Mouse (Mus musculus) lung, embryonic 14.5 days (tissue): Measurements from ENCODE around the gene Plekhh2. TPM values are rescaled to one million over a fixed set of nuclear protein-coding genes. Genes with fewer than 3 reads are reported as not detected.

Experiments used
- ATAC-seq: fragments of 200-750 bp; cut with Nextera tagmentation; 2 replicates; pipeline ENCODE4 v1.8.0; 2017; ENCODE audit warnings: mild to moderate bottlenecking, moderate TSS enrichment, moderate library complexity; ENCODE audit not compliant: insufficient read depth
- DNase-seq: peaks from one replicate; pipeline ENCODE4 v3.0.0-alpha.2; 2015
- H3K27ac ChIP-seq: fragments of 300-500 bp; sonication (generic); 2 replicates; pipeline ENCODE4 v1.5.1; 2014; ENCODE audit warnings: low read depth, mild to moderate bottlenecking, moderate library complexity
- H3K27me3 ChIP-seq: fragments of 300-500 bp; sonication (generic); 2 replicates; pipeline ENCODE4 v1.6.1; 2014; ENCODE audit warnings: low read length, control low read depth; ENCODE audit not compliant: insufficient read depth
- H3K36me3 ChIP-seq: fragments of 300-500 bp; sonication (generic); 2 replicates; pipeline ENCODE4 v1.6.1; 2014; ENCODE audit warnings: control low read depth; ENCODE audit not compliant: insufficient read depth
- H3K4me1 ChIP-seq: fragments of 300-500 bp; sonication (generic); 2 replicates; pipeline ENCODE4 v1.6.1; 2014; ENCODE audit warnings: antibody characterized with exemption, control low read depth; ENCODE audit not compliant: insufficient read depth
- H3K4me2 ChIP-seq: fragments of 300-500 bp; sonication (generic); 2 replicates; pipeline ENCODE4 v1.6.1; 2014; ENCODE audit warnings: mild to moderate bottlenecking
- H3K4me3 ChIP-seq: fragments of 300-500 bp; sonication (generic); 2 replicates; pipeline ENCODE4 v1.5.1; 2014; ENCODE audit warnings: low read depth, low read length
- H3K9ac ChIP-seq: fragments of 300-500 bp; sonication (generic); 2 replicates; pipeline ENCODE4 v1.6.1; 2014
- H3K9me3 ChIP-seq: fragments of 300-500 bp; sonication (generic); 2 replicates; pipeline ENCODE4 v1.6.1; 2016; ENCODE audit warnings: low read depth, low read length, control low read depth
- CTCF ChIP-seq: IDR thresholded peaks from 2 replicates; pipeline ENCODE4 v1.5.1; 2016; ENCODE audit warnings: antibody characterized with exemption, low read depth
- WGBS: fragments of 180-500 bp; shearing (Covaris S2); extraction: QIAGEN DNeasy Blood & Tissue Kit; methylation state at CpG from one replicate; pipeline ENCODE4 v1.1.7; 2014; 5-methylcytosine and 5-hydroxymethylcytosine counted together
- polyA plus RNA-seq: library from polyadenylated mRNA; unstranded; fragments of >200 nt; fragmentation: Nextera tagmentation; extraction: Ambion mirVana; gene quantifications from 2 replicates; pipeline ENCODE4 v1.2.1, GENCODE M21; 2014

The Plekhh2 gene
- polyA plus RNA-seq, 1 experiment from 2014 or later: 11.1 TPM

DNA sequence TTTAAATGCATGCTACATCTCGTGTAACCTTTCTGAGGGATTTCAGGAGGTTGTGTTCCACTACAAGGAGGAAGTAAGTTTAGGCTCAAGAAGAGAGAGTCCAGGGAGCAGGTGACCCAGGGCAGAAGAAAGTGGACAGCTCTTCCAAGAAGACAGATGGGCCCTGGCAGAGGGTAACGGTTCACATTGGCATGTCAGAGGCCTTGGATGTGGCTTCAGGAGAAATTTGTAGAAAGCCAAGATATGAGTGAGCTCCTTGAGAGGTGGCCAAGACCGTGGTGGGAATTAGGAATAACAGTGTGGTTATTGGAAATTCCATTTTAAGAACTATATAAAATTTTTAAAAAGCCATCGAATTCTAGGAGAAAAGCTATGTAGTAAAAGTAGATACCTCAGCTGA lies 22.1 kb downstream of the Plekhh2 start:
- 59% methylated on average over 4 of the region's 4 CpGs for WGBS
- no peaks in the 10 kb centered on the region for H3K36me3 ChIP-seq
- no peaks in the 10 kb centered on the region for H3K9me3 ChIP-seq
- no peak for TF ChIP-seq CTCF
- peaks cover 29% of the 10 kb centered on the region for H3K4me1 ChIP-seq
- DNase-seq (no peak), ATAC-seq (no peak)
- no peak overlapping the region for H3K4me3 ChIP-seq
- peak overlapping the region; percentile 19; the same call in 1 of the 2 replicates for H3K27ac ChIP-seq
- H3K27me3 ChIP-seq: no peaks in the 10 kb centered on the region
- no peak overlapping the region for H3K4me2 ChIP-seq
- no peak overlapping the region for H3K9ac ChIP-seq

DNA sequence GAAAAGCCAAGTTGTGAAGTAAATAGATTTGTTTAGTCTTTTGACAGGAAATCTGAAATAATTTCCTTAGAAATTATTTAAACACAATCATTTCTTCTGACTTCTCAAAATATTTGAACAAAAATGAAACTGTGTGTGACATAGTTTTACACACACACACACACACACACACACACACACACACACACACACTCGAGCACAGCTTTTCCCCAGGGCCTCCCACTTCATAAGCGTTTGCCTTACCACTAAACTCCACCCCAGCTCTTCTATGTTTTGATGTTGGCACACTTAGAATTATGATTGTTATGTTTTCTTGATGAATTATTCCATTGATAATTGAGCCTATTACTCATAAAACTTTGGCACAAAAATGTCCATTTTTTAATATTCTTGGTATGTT lies 22.9 kb downstream of the Plekhh2 start:
- Histone ChIP-seq H3K27me3 (no peaks in the 10 kb centered on the region), H3K9me3 (no peaks in the 10 kb centered on the region), H3K4me2 (no peak overlapping the region), H3K9ac (no peak overlapping the region), H3K36me3 (no peaks in the 10 kb centered on the region), H3K27ac (no peak overlapping the region), H3K4me1 (peaks cover 29% of the 10 kb centered on the region), H3K4me3 (no peak overlapping the region)
- ATAC-seq: no peak
- 43% methylated on average over 2 of the region's 2 CpGs for WGBS
- DNase-seq: no peak
- TF ChIP-seq CTCF: no peak

GRCm38 (mm10) chr17:84535226-84535625 lies 23.5 kb downstream of the Plekhh2 start:
- WGBS: 81% methylated on average over 4 of the region's 4 CpGs
- Histone ChIP-seq H3K4me1 (peaks cover 28% of the 10 kb centered on the region), H3K9ac (no peak overlapping the region), H3K36me3 (no peaks in the 10 kb centered on the region), H3K4me3 (no peak overlapping the region), H3K27me3 (no peaks in the 10 kb centered on the region), H3K9me3 (no peaks in the 10 kb centered on the region), H3K4me2 (no peak overlapping the region), H3K27ac (no peak overlapping the region)
- ATAC-seq: no peak
- no peak for DNase-seq
- no peak for TF ChIP-seq CTCF

GRCm38 (mm10) chr17:84537301-84537700 lies 25.6 kb downstream of the Plekhh2 start:
- TF ChIP-seq CTCF: no peak
- ATAC-seq (no peak), DNase-seq (no peak)
- Histone ChIP-seq H3K9ac (no peak overlapping the region), H3K9me3 (no peaks in the 10 kb centered on the region), H3K36me3 (no peaks in the 10 kb centered on the region), H3K4me1 (peaks cover 15% of the 10 kb centered on the region), H3K27me3 (no peaks in the 10 kb centered on the region), H3K27ac (no peak overlapping the region), H3K4me3 (no peak overlapping the region), H3K4me2 (no peak overlapping the region)
- WGBS: 74% methylated on average over 6 of the region's 6 CpGs

DNA sequence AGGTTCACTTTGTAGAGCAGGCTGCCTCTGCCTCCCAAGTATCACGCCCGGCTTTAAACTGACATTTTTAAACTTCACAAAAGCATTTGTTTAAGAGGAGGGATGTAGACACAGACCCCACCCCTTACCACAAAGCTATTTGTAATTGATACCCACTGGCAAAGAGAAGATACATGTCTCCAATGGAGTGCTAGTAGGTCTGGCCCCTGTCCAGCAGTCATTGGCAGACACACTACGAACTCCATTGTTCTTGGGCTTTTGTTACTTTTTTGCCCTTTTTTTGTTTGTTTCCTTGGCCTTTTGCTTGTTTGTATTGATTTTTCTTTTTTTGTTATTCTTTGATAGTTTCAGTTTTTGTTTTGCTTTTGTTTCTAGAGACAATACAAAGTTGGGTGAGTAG lies 26.3 kb downstream of the Plekhh2 start:
- H3K36me3 ChIP-seq: no peaks in the 10 kb centered on the region
- ATAC-seq (no peak), DNase-seq (no peak)
- TF ChIP-seq CTCF: no peak
- no peak overlapping the region for H3K9ac ChIP-seq
- no peak overlapping the region for H3K27ac ChIP-seq
- H3K4me2 ChIP-seq: no peak overlapping the region
- no peak overlapping the region for H3K4me3 ChIP-seq
- WGBS: 79% methylated on average over 3 of the region's 3 CpGs
- H3K27me3 ChIP-seq: no peaks in the 10 kb centered on the region
- peaks cover 11% of the 10 kb centered on the region for H3K4me1 ChIP-seq
- H3K9me3 ChIP-seq: no peaks in the 10 kb centered on the region

GRCm38 (mm10) chr17:84540603-84541002 lies 28.9 kb downstream of the Plekhh2 start:
- Histone ChIP-seq H3K9me3 (no peaks in the 10 kb centered on the region), H3K4me1 (no peaks in the 10 kb centered on the region), H3K4me3 (no peak overlapping the region), H3K27me3 (no peaks in the 10 kb centered on the region), H3K36me3 (0 out of 2 replicates have a peak, but pooled peaks cover 6% of the 10 kb centered on the region), H3K4me2 (no peak overlapping the region), H3K9ac (no peak overlapping the region), H3K27ac (no peak overlapping the region)
- no peak for ATAC-seq
- WGBS: 78% methylated on average over 8 of the region's 8 CpGs
- no peak for DNase-seq
- TF ChIP-seq CTCF: no peak

- DNase-seq: no peak
These were observed 39.5 kb downstream of the Plekhh2 start for GRCm38 (mm10) chr17:84550902-84551877.

More at GRCm38 (mm10) chr17:84550902-84551877, 39.5 kb downstream of the Plekhh2 start:
- H3K27ac ChIP-seq: no peak overlapping the region
- no peak overlapping the region for H3K4me3 ChIP-seq
- H3K27me3 ChIP-seq: no peaks in the 10 kb centered on the region
- no peak for ATAC-seq
- peaks cover 5% of the 10 kb centered on the region; the same call in 1 of the 2 replicates for H3K36me3 ChIP-seq
- TF ChIP-seq CTCF: no peak
- H3K9me3 ChIP-seq: no peaks in the 10 kb centered on the region
- no peaks in the 10 kb centered on the region for H3K4me1 ChIP-seq
- H3K9ac ChIP-seq: no peak overlapping the region
- WGBS: 77% methylated on average over 5 of the region's 5 CpGs
- H3K4me2 ChIP-seq: no peak overlapping the region
